Mouse (Mus musculus): Measurements from ENCODE around the gene Tufm. TPM values are rescaled to one million over a fixed set of nuclear protein-coding genes. Genes with fewer than 3 reads are reported as not detected.

Tufm gene
- polyA plus RNA-seq, 1 experiment: 167 TPM

GRCm38 (mm10) chr7:126535766-126536165 is 48.6 kb downstream of the Tufm start:
- Histone ChIP-seq H3K27me3 (ENCODE audit: control insufficient read depth, insufficient read depth, insufficient read length) (peaks cover 15% of the 10 kb centered on the region), H3K79me2 (ENCODE audit: control insufficient read depth, insufficient read depth) (no peaks in the 10 kb centered on the region), H3K4me2 (ENCODE audit: low read depth) (peak overlapping the region; percentile 59), H3K4me3 (no peak overlapping the region), H3ac (ENCODE audit: control insufficient read depth, insufficient read length) (no peak overlapping the region), H3K36me3 (ENCODE audit: control insufficient read depth, insufficient read depth) (no peaks in the 10 kb centered on the region)
- TF ChIP-seq SRF (IDR thresholded peaks at IDR 0.05; ENCODE audit: control insufficient read depth, insufficient read length, low read depth) (no peak), USF1 (IDR thresholded peaks at IDR 0.05; ENCODE audit: low read depth) (no peak), MYOG (IDR thresholded peaks at IDR 0.05; ENCODE audit: control insufficient read depth in 1 of 3, insufficient read depth in 1 of 3, insufficient read length in 2 of 3, low read depth in 2 of 3) (no peak), POLR2A (IDR thresholded peaks at IDR 0.05; ENCODE audit: insufficient read length, low read depth) (no peak), REST (IDR thresholded peaks at IDR 0.05; ENCODE audit: insufficient read depth, insufficient read length) (no peak), POLR2AphosphoS2 (IDR thresholded peaks at IDR 0.05; ENCODE audit: insufficient read length, low read depth) (no peak), TCF12 (IDR thresholded peaks at IDR 0.05; ENCODE audit: insufficient read depth, poor library complexity, severe bottlenecking) (no peak), MAX (IDR thresholded peaks at IDR 0.05; ENCODE audit: low read depth) (no peak)

GRCm38 (mm10) chr7:126536466-126536865 is 49.3 kb downstream of the Tufm start:
- H3K79me2 ChIP-seq (ENCODE audit: control insufficient read depth, insufficient read depth): no peaks in the 10 kb centered on the region
- H3K4me3 ChIP-seq: no peak overlapping the region
- peak overlapping the region; percentile 59 for H3K4me2 ChIP-seq (ENCODE audit: low read depth)
- peaks cover 15% of the 10 kb centered on the region for H3K27me3 ChIP-seq (ENCODE audit: control insufficient read depth, insufficient read depth, insufficient read length)
- H3K36me3 ChIP-seq (ENCODE audit: control insufficient read depth, insufficient read depth): no peaks in the 10 kb centered on the region
- TF ChIP-seq POLR2A (IDR thresholded peaks at IDR 0.05; ENCODE audit: insufficient read length, low read depth): no peak
- TF ChIP-seq E2F4 (IDR thresholded peaks at IDR 0.05; ENCODE audit: insufficient read depth): no peak
- no peak for TF ChIP-seq USF1 (IDR thresholded peaks at IDR 0.05; ENCODE audit: low read depth)
- no peak for TF ChIP-seq SRF (IDR thresholded peaks at IDR 0.05; ENCODE audit: control insufficient read depth, insufficient read length, low read depth)
- TF ChIP-seq CEBPB (IDR thresholded peaks at IDR 0.05; ENCODE audit: insufficient read depth, poor library complexity, severe bottlenecking): no peak
- H3ac ChIP-seq (ENCODE audit: control insufficient read depth, insufficient read length): no peak overlapping the region

- Histone ChIP-seq H3K79me2 (ENCODE audit: control insufficient read depth, insufficient read depth) (no peaks in the 10 kb centered on the region), H3ac (ENCODE audit: control insufficient read depth, insufficient read length) (no peak overlapping the region), H3K36me3 (ENCODE audit: control insufficient read depth, insufficient read depth) (no peaks in the 10 kb centered on the region), H3K4me3 (no peak overlapping the region), H3K4me2 (ENCODE audit: low read depth) (no peak overlapping the region), H3K27me3 (ENCODE audit: control insufficient read depth, insufficient read depth, insufficient read length) (peaks cover 15% of the 10 kb centered on the region)
- TF ChIP-seq TCF12 (IDR thresholded peaks at IDR 0.05; ENCODE audit: insufficient read depth, poor library complexity, severe bottlenecking): no peak
Observed at GRCm38 (mm10) chr7:126537820-126538585, 50.8 kb downstream of the Tufm start.

Other genes with a start within 250 kb of the Tufm start
- 16.1 TPM for gene Sbk1, start 214.7 kb upstream of the Tufm start, polyA plus RNA-seq (2012; fragmentation: generic; extraction: Trizol)
- 0.17 TPM for gene Lat, start 117.8 kb upstream of the Tufm start, polyA plus RNA-seq (2012; fragmentation: generic; extraction: Trizol)
- 76.5 TPM for gene Spns1, start 109.9 kb upstream of the Tufm start, polyA plus RNA-seq (2012; fragmentation: generic; extraction: Trizol)
- gene Nfatc2ip, start 90.6 kb upstream of the Tufm start, polyA plus RNA-seq (2012; fragmentation: generic; extraction: Trizol): 3.5 TPM
- 0.01 TPM for gene Cd19, start 72.5 kb upstream of the Tufm start, polyA plus RNA-seq (2012; fragmentation: generic; extraction: Trizol)
- 36.7 TPM for gene Rabep2, start 58.6 kb upstream of the Tufm start, polyA plus RNA-seq (2012; fragmentation: generic; extraction: Trizol)
- 1,699 TPM for gene Atp2a1, start 24.3 kb upstream of the Tufm start, polyA plus RNA-seq (2012; fragmentation: generic; extraction: Trizol)
- gene Sh2b1, start 11.9 kb upstream of the Tufm start, polyA plus RNA-seq (2012; fragmentation: generic; extraction: Trizol): 58.8 TPM
- gene Atxn2l, start 16.1 kb downstream of the Tufm start, polyA plus RNA-seq (2012; fragmentation: generic; extraction: Trizol): 104 TPM
- gene Eif3c, start 79.0 kb downstream of the Tufm start, polyA plus RNA-seq (2012; fragmentation: generic; extraction: Trizol): 344 TPM
- gene Apobr, start 97.6 kb downstream of the Tufm start, polyA plus RNA-seq (2012; fragmentation: generic; extraction: Trizol): 4.7 TPM
- gene Cln3, start 98.5 kb downstream of the Tufm start, polyA plus RNA-seq (2012; fragmentation: generic; extraction: Trizol): 3.6 TPM
- gene Il27, start 107.6 kb downstream of the Tufm start, polyA plus RNA-seq (2012; fragmentation: generic; extraction: Trizol): not detected
- 244 TPM for gene Nupr1, start 143.5 kb downstream of the Tufm start, polyA plus RNA-seq (2012; fragmentation: generic; extraction: Trizol)
- gene Sgf29, start 161.9 kb downstream of the Tufm start, polyA plus RNA-seq (2012; fragmentation: generic; extraction: Trizol): 35.3 TPM
- not detected for gene Sult1a1, start 189.1 kb downstream of the Tufm start, polyA plus RNA-seq (2012; fragmentation: generic; extraction: Trizol)
- 79.7 TPM for gene Bola2, start 208.0 kb downstream of the Tufm start, polyA plus RNA-seq (2012; fragmentation: generic; extraction: Trizol)
- 5.8 TPM for gene Slx1b, start 208.4 kb downstream of the Tufm start, polyA plus RNA-seq (2012; fragmentation: generic; extraction: Trizol)
- 0.14 TPM for gene Coro1a, start 220.4 kb downstream of the Tufm start, polyA plus RNA-seq (2012; fragmentation: generic; extraction: Trizol)

All from myocyte (in vitro differentiated cells).